Comparison of ENCODE assay signal across 10 mouse cellular contexts in genomic region chr4:148168287-148168686, GRCm38 (mm10). TPM values are rescaled to one million over a fixed set of nuclear protein-coding genes. Genes with fewer than 3 reads are reported as not detected.
A peak's percentile ranks its signal among the peaks of the same experiment; 100 is the strongest.
DNase-seq lines count a peak whose midpoint lies in the region; ATAC-seq lines count a peak whose summit lies in the region.
"Had no signal": no experiment of that assay in that cellular context is flagged by ENCODE, and none has a peak within 500 bp of the region (broad histone marks: within the 10 kb centered on the region; RNA-seq: fewer than 3 reads in every experiment).

No protein-coding gene starts in this region.

- no peaks in the 10 kb centered on the region for H3K36me3 ChIP-seq in hindbrain, embryonic 10.5 days
- no peaks in the 10 kb centered on the region for H3K36me3 ChIP-seq in hindbrain, embryonic 13.5 days
- H3K36me3 ChIP-seq: embryonic facial prominence, embryonic 15.5 days; liver, embryonic 15.5 days had no signal

- 26% methylated on average over 7 of the region's 7 CpGs for WGBS in hindbrain, embryonic 10.5 days
- WGBS in hindbrain, embryonic 13.5 days = 29% methylated on average over 7 of the region's 7 CpGs

- no peak overlapping the region for H3K27ac ChIP-seq in hindbrain, embryonic 10.5 days
- H3K27ac ChIP-seq in hindbrain, embryonic 13.5 days = no peak overlapping the region
- H3K27ac ChIP-seq: embryonic facial prominence, embryonic 15.5 days; liver, embryonic 15.5 days had no signal

- H3K9ac ChIP-seq in hindbrain, embryonic 13.5 days = no peak overlapping the region
- H3K9ac ChIP-seq: embryonic facial prominence, embryonic 15.5 days; liver, embryonic 15.5 days had no signal

- no peak overlapping the region for H3K4me2 ChIP-seq in hindbrain, embryonic 13.5 days
- H3K4me2 ChIP-seq: embryonic facial prominence, embryonic 15.5 days; liver, embryonic 15.5 days had no signal

- H3K27me3 ChIP-seq in hindbrain, embryonic 10.5 days (ENCODE audit: insufficient read depth, poor library complexity, severe bottlenecking) = peaks cover 89% of the 10 kb centered on the region
- peaks cover 70% of the 10 kb centered on the region for H3K27me3 ChIP-seq in hindbrain, embryonic 13.5 days

- H3K9me3 ChIP-seq in hindbrain, embryonic 10.5 days = no peaks in the 10 kb centered on the region
- no peaks in the 10 kb centered on the region for H3K9me3 ChIP-seq in hindbrain, embryonic 13.5 days
- H3K9me3 ChIP-seq: embryonic facial prominence, embryonic 15.5 days; liver, embryonic 15.5 days had no signal

- H3K4me3 ChIP-seq in hindbrain, embryonic 10.5 days = no peak overlapping the region
- no peak overlapping the region for H3K4me3 ChIP-seq in hindbrain, embryonic 13.5 days
- H3K4me3 ChIP-seq: embryonic facial prominence, embryonic 15.5 days; liver, embryonic 15.5 days had no signal

- DNase-seq in hindbrain, embryonic 10.5 days (ENCODE audit: low spot score) = peak; percentile 69
- peak; percentile 58 for DNase-seq in urinary bladder, postnatal 14 days (ENCODE audit: low spot score)
- DNase-seq in urinary bladder, postnatal 4 days (ENCODE audit: low spot score in 2 of 2) = no peak
- DNase-seq in cerebellum, adult 18-20 months = peak; percentile 66 to 79
- DNase-seq in induced T-regulatory cell, adult 2 months (ENCODE audit: low read depth) = peak; percentile 85
- DNase-seq in natural killer cell, adult 2 months (ENCODE audit: low spot score in 2 of 2) = peak; percentile 36 to 59
- no peak for DNase-seq in left cerebral cortex, adult 8-10 months (ENCODE audit: low spot score in 2 of 2)

- H3K4me1 ChIP-seq in hindbrain, embryonic 10.5 days (replicated peaks) = peaks cover 51% of the 10 kb centered on the region
- H3K4me1 ChIP-seq in hindbrain, embryonic 13.5 days (replicated peaks) = peaks cover 33% of the 10 kb centered on the region

- ATAC-seq in hindbrain, embryonic 13.5 days (ENCODE audit: low FRiP score) = no peak

RNA-seq across cellular contexts. Expression of gene Fbxo2, which starts 7.9 kb away (rescaled TPM):
- polyA plus RNA-seq in hindbrain, embryonic 10.5 days (2016; fragmentation: Nextera tagmentation; extraction: Ambion mirVana) = 3.3 and 4.6 TPM in 2 replicates
- 5.3 and 7.1 TPM in 2 replicates for polyA plus RNA-seq in hindbrain, embryonic 13.5 days (2015; fragmentation: Nextera tagmentation; extraction: Ambion mirVana)
- total RNA-seq in left cerebral cortex, adult 8-10 months (2022) = 100 to 1,000 TPM; 109 to 123 (median 113) TPM

RNA-seq across cellular contexts. Expression of gene Fbxo44, which starts 8.0 kb away (rescaled TPM):
- 48.0 and 86.5 TPM in 2 replicates for polyA plus RNA-seq in hindbrain, embryonic 10.5 days (2016; fragmentation: Nextera tagmentation; extraction: Ambion mirVana)
- 91.2 and 98.2 TPM in 2 replicates for polyA plus RNA-seq in hindbrain, embryonic 13.5 days (2015; fragmentation: Nextera tagmentation; extraction: Ambion mirVana)
- total RNA-seq in left cerebral cortex, adult 8-10 months (2022) = 100 to 1,000 TPM; 142 to 153 (median 149) TPM

RNA-seq across cellular contexts. Expression of gene Fbxo6, which starts 16.3 kb away (rescaled TPM):
- 11.0 and 15.6 TPM in 2 replicates for polyA plus RNA-seq in hindbrain, embryonic 10.5 days (2016; fragmentation: Nextera tagmentation; extraction: Ambion mirVana)
- 15.7 and 16.0 TPM in 2 replicates for polyA plus RNA-seq in hindbrain, embryonic 13.5 days (2015; fragmentation: Nextera tagmentation; extraction: Ambion mirVana)
- total RNA-seq in left cerebral cortex, adult 8-10 months (2022) = 10 to 100 TPM; 30.7 to 39.0 (median 36.2) TPM

RNA-seq across cellular contexts. Expression of gene Draxin, which starts 37.8 kb away (rescaled TPM):
- 6.5 and 13.1 TPM in 2 replicates for polyA plus RNA-seq in hindbrain, embryonic 10.5 days (2016; fragmentation: Nextera tagmentation; extraction: Ambion mirVana)
- 17.2 and 20.9 TPM in 2 replicates for polyA plus RNA-seq in hindbrain, embryonic 13.5 days (2015; fragmentation: Nextera tagmentation; extraction: Ambion mirVana)
- under 1 TPM; 0.23 to 0.38 (median 0.30) TPM for total RNA-seq in left cerebral cortex, adult 8-10 months (2022)

RNA-seq across cellular contexts. Expression of gene Mad2l2, which starts 38.1 kb away (rescaled TPM):
- polyA plus RNA-seq in hindbrain, embryonic 10.5 days (2016; fragmentation: Nextera tagmentation; extraction: Ambion mirVana) = 74.3 and 86.9 TPM in 2 replicates
- polyA plus RNA-seq in hindbrain, embryonic 13.5 days (2015; fragmentation: Nextera tagmentation; extraction: Ambion mirVana) = 118 and 127 TPM in 2 replicates
- 10 to 100 TPM; 15.8 to 18.8 (median 16.4) TPM for total RNA-seq in left cerebral cortex, adult 8-10 months (2022)

Comparison
In these comparisons a context has a peak if more than half of its experiments do, and no peak if none do; other contexts are left out.
1. DNase-seq: peak in hindbrain, embryonic 10.5 days (single experiment), urinary bladder, postnatal 14 days (single experiment), cerebellum, adult 18-20 months (2 of 2), induced T-regulatory cell, adult 2 months (single experiment) and natural killer cell, adult 2 months (2 of 2); none in urinary bladder, postnatal 4 days (0 of 2) and left cerebral cortex, adult 8-10 months (0 of 2).